Mouse (Mus musculus) thymus, postnatal 10 days (tissue): Measurements from ENCODE around the gene Gdap1l1.
A peak's percentile ranks its signal among the peaks of the same experiment; 100 is the strongest.
"Not testable (repeated sequence)": the region's sequence is repeated elsewhere in the genome, so short reads cannot be mapped to it uniquely, and the experiment has no call there.

Experiments
- DNase-seq, 2 experiments: peaks; one replicate each; pipeline ENCODE4 v3.0.0; 2021; ENCODE audit warnings: low spot score in 2 of 2

Gene Gdap1l1

GRCm38 (mm10) chr2:163438246-163438618, at the start of gene Gdap1l1:
Gene Gdap1l1 (plus strand): TSS chr2:163438476.
- DNase-seq = no peak

DNA sequence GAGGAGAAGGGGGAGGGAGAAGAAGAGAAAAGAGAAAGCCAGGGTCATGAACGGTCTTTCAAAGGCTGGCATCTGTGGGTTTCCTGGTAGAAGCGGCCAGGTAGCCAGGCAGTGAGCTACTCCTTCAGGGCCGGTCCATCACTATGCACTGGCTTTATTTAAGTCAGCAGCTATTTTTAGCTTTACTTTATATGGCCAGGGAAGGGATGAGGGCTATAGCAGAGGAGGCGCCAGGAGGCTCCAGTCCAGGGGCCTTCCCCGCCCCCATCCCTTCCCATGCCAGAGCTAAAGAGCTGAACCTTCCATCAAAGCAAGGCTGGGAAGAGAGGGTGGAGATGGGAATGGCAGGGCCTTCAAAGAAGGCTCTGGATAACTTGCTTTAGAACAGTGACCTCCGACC, 45.8 kb upstream of the Gdap1l1 start:
- no peak for DNase-seq

DNA sequence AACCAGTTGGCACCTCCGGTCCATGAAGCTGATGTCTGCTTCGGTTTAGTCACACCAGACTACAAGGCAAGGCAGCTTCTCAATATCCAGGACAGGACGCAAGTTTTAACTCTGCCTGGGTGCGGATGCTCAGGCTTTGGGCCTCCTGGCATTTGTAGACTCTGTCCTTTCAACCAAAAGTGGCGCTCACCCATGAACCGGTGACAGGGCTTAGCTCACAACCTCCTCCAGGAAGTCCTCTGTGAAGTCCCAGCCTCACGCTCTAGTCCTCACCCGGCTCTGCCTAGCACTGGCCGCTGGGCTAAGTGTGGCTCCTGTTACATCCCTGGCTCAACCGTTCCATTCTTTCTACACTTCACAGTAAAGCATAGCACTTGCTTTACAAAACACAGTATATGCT, 45.0 kb upstream of the Gdap1l1 start:
- no peak for DNase-seq

GRCm38 (mm10) chr2:163393976-163394375, 44.3 kb upstream of the Gdap1l1 start:
- no peak for DNase-seq

DNA sequence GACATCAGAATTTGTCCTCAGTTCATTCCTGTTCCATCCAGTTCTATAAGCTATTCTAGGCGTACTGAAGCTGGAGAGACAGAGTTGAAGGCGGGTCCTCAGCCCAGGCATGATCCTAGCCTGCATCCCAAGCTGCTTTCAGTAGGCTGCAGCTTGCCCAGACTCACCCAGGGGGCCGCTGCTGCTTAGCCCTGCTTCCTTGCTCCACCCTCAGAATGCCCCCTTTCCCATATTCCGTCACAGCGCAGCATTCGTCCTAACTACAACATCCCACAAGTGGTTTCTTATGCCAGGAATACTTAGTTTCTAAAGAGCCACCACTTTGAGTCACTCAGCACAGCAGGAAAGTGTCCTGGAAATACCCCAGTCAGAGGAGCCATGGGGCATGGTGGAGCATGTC, 43.3 kb upstream of the Gdap1l1 start:
- no peak for DNase-seq

- no peak for DNase-seq
Measured at GRCm38 (mm10) chr2:163397071-163397470, 41.2 kb upstream of the Gdap1l1 start.

DNA sequence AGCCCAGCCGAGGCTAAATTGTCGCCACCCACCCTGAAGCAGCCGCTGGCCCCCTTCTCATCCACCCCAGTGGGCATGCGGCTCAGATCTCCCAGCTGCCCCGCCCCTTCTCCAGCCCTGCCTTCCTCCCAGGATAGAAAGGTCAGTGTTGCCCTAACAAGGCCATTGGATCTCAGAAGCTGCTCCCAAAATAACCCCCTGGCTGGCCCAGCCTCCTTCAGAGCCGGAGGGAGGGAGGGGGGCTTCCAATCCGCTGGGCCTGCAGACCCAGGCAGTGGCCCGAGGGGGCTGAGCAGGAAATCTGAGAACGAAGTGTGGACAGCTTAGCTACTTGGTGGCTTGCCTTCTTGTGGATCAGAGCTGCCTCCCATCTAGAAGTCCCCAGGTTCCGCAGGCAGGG, 40.4 kb upstream of the Gdap1l1 start, which contains the start of gene Jph2:
Gene Jph2 (minus strand): TSS at position 89 of the 400 bp plus-strand sequence.
- DNase-seq = no peak

- DNase-seq = no peak
Measured at GRCm38 (mm10) chr2:163398770-163399169, 39.5 kb upstream of the Gdap1l1 start.

DNA sequence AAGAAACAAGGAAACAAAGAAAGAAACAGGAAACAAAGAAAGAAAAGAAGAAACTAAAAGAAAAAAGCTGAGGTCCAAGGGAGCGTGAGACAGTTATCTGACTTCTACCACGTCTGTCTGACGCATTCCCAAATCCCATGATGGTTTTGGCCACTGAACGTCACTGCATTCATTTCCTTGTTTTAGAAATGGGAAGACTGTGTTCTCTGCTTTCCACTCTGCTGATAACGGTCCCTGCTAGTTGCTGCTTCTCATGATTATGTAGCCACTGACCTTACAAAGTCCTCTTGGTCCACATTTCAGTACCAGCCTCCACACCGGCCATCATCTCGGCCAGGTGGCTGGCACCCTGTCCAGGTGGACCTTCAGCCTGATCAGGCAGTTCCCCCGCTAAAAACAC, 39.1 kb upstream of the Gdap1l1 start:
- no peak for DNase-seq

- DNase-seq = peak; percentile 32 to 69
Measured at GRCm38 (mm10) chr2:163401221-163401620, 37.1 kb upstream of the Gdap1l1 start.

DNA sequence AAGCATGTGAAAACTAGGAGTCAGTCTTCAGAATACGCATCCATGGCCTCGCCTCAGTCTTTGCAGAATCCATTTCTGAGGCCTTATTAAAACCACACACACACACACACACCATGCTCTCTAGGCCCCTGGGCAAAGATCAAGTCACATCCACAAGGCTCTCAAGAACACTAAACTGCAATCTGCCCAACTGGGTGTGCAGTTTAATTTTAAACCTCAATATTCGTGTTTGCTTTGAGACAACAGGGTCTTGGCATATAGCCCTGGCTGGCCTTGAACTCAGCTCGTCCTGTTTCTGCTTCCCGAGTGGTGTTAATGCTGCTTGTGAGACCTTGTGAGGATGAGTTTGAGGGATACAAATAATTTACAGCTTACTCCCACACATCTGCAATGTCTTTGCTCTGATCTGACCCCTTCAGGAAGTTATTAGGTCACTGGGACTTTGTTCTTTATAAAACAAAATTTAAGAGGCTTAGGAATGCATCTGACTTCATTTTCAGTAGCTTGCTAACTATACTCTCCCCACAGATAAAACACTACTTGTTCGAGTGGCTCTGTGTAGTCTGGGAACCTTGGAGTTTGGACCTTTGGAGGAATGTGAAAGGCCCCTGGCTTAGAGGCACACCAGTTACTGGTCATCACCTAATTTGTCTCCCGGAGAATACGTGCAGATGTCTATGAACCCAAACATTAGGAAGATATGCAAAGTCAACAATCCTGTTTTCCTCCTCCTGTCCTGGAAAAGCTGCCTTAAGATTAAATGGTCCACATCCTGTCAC, 34.0 kb upstream of the Gdap1l1 start:
- no peak for DNase-seq

DNA sequence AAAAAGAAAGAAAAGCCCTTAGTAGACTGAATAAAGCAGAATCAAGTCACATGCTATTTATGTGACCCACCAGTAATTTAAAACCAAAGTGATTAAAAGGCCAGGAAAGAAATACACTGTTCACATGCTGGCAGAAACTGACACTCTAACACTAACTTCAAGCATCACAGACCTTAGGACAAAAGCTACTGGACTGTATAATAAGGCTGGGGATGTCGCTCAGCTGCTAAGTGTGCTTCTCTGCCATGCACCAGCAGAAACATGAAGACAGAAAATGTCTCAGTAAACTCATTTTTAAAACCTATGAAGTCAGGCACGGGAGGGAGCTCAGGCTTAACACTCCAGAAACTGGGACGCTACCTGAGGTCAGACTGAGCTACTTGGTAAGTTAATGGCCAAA, 28.1 kb upstream of the Gdap1l1 start:
- no peak for DNase-seq

- DNase-seq = not testable (repeated sequence)
Measured at GRCm38 (mm10) chr2:163411344-163411743, 26.9 kb upstream of the Gdap1l1 start.

DNA sequence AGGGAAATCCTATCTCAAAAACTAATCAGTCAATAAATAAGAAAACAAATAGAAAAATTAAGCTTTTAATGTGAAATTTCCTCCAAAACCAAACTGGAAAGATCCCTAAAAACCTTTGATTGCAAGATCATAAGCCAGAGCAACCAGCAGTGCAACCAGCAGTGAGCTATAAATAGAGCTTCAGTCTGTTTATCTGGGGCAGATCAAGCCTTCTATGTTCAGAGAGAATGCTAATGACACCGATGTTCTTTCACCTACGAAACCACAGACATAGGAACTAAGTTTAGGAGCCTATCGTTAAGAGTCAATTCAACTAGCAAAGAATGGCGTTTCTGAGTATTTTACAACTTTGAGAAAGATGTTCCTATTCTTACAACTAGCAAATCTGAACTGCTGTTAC, 26.4 kb upstream of the Gdap1l1 start:
- DNase-seq = no peak

DNA sequence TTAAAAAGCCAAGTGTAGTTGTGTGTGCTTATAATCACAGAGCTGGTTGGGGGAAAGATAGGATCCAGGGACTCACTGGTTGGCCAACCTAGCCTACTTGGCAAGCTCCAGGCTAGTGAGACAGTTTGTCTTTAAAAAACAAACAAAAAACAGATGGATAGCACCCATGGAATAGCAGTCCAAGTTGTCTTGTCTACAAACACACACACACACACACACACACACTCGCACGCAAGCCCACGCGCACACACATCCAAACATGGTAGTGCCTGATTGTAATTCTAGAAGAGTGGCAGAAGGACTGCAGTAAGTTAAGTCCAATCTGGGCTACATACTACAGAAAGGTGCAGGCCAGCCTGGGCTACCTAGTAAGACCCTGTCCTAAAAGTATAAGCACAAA, 25.9 kb upstream of the Gdap1l1 start:
- DNase-seq = no peak

DNA sequence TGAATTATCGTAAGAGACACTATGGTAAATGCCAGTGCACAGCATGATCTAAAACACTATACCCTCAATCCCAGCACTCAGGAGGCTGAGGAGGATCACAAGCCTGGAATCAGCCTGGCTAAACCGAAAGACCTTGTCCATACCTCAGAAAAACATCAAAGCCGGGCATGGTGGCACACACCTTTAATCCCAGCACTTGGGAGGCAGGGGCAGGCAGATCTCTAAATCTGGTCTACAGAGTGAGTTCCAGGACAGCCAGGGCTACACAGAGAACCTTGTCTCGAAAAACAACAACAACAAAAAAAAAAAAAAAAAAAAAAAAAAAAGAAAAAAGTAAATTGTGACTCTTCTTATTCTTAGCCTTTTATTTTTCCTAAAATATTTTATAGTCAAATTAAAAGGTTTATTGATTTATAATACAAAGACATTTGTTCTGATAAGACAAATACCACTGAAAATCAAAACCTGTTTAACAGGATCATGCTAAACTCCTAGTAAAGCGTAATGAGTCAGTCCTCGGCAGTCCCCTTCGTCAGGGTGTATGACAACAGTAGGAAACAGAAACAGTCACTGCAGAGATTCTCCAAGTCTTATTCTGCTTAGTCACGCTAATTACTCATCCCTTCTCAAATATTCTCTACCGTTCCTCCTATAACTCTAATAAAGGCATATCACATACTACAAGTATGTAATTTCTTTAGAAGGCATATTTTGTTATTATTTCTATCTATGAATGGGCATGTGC, 25.3 kb upstream of the Gdap1l1 start:
- DNase-seq = no peak

DNA sequence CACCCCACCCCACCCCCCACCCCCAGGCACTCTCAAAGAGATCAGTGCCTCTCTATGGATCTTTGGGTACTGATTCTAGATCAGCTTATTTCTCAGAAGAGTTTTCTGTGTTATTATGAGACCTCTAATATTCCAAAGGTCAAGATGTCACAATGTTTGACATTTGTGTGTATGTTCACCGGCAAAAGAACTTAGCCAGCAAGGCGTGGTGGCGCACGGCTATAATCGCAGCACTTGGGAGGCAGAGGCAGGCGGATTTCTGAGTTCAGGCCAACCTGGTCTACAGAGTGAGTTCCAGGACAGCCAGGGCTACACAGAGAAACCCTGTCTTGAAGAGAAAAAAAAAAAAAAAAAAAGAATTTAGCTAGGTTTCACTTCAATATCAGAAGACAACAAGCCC, 21.2 kb upstream of the Gdap1l1 start:
- DNase-seq = no peak

GRCm38 (mm10) chr2:163417830-163418229, 20.4 kb upstream of the Gdap1l1 start:
- no peak for DNase-seq

DNA sequence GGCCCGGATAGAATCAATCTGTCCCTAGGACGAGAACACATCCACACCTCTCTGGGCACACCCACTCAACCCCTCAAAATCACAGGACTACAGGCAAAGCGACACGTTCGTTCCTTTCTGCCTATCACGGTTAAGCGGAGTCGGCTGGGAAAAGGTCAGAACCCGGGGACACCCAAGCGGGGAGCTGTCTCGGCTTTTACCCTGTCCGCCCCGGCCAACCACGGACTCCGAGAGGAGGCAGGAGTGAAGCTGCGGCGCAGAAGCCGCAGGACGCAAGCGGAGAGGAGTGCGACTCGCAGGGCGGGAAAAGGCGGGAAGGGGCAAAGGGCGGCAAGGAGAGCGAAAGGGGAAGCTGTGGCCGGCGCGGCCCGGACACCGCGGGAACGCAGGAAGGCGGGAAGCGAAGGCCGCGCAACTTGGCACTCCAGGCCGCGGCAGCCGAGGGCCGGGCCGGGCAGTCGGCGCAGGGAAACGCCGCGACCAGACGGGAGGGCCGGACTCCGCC, 19.4 kb upstream of the Gdap1l1 start:
- DNase-seq = no peak

DNA sequence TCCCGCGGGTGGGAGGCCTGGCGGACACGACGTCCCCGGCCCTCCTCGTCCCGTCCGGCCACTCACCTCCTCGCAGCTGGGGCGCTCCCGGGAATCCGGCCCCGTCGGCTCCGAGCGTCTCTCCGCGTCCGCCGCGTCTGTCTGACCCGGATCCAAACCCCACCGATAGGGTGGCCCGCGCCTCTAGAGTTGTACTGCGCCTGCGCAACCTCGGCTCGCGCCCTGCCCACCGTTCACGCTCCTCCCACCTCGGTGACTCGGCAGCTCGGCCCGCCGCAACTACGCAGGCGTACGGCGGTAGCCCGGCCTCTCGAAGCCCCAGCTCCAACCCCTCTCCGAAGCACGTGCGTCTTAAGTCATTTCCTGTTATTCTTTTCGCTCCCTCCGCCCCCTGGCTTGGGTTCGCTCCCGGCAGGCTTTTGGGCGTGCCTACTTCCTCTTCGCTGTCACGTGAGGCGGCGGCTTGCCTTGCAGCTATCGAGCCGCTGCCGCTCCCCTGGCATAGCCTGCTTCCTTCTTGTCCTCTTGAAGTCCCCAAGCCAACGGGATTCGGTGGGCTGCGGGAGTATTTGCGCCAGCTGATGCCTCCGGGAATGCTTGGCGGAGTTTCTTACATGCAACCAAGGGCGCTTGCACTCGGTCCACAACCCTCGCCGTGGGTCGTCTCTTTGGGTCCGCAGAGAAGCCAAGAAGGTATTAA, 18.8 kb upstream of the Gdap1l1 start:
- DNase-seq = peak; percentile 99

DNA sequence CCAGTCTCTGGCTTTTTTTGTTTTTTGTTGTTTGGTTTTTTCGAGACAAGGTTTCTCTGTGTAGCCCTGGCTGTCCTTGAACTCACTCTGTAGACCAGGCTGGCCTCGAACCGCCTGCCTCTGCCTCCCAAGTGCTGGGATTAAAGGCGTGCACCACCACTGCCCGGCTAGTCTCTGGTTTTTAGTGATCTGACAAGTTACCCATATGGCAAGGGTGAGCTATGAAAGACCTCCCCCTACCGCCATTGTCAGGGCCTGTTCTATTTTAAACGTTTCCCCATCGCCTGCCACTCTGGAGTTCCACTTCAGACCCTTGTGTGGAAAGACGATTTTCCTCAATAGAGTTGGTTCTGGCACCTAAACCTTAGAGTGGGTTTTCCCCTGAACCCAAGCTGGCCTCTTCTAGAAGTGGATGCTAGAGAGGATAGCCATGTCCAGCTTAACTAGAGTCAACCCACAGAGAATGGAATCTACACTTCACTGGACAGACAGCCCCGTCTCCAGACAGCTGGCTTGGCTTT, 17.9 kb upstream of the Gdap1l1 start:
- DNase-seq = no peak
